Mouse (Mus musculus): Measurements from ENCODE around the gene Il17ra.

- TF ChIP-seq EP300 (IDR thresholded peaks at IDR 0.05; ENCODE audit: low read depth) (no peak), CTCF (IDR thresholded peaks at IDR 0.05; ENCODE audit: low read depth) (peak; percentile 39; the same call in 1 of the 2 replicates)
These were observed 6.2 kb downstream of the Il17ra start for GRCm38 (mm10) chr6:120469268-120469667.
